Mouse (Mus musculus): ENCODE results near the gene Col7a1. TPM values are rescaled to one million over a fixed set of nuclear protein-coding genes. Genes with fewer than 3 reads are reported as not detected.
A peak's percentile ranks its signal among the peaks of the same experiment; 100 is the strongest.

The Col7a1 gene
- polyA plus RNA-seq, 1 experiment from 2014 or later = 1.3 TPM

GRCm38 (mm10) chr9:109022866-109023685, 69.7 kb downstream of the Col7a1 start:
- H3K27ac ChIP-seq (ENCODE audit: low read length) = no peak overlapping the region
- 82% methylated on average over 17 of the region's 17 CpGs for WGBS
- no peak overlapping the region for H3K9ac ChIP-seq (ENCODE audit: low read length)
- ATAC-seq (replicated peaks; ENCODE audit: extremely low read depth, insufficient read depth, low FRiP score) = no peak
- H3K9me3 ChIP-seq (replicated peaks; ENCODE audit: control insufficient read depth, low read length) = no peaks in the 10 kb centered on the region
- H3K4me1 ChIP-seq (ENCODE audit: control insufficient read depth, insufficient read depth, low read length) = peaks cover 2% of the 10 kb centered on the region; the same call in 1 of the 2 replicates
- H3K4me3 ChIP-seq (ENCODE audit: low read length) = no peak overlapping the region
- no peak overlapping the region for H3K4me2 ChIP-seq (ENCODE audit: low read depth, low read length)
- no peaks in the 10 kb centered on the region for H3K27me3 ChIP-seq (ENCODE audit: control insufficient read depth, insufficient read depth, low read length)
- no peaks in the 10 kb centered on the region for H3K36me3 ChIP-seq (ENCODE audit: control insufficient read depth, insufficient read depth)

GRCm38 (mm10) chr9:109027521-109027920, 74.1 kb downstream of the Col7a1 start:
- Histone ChIP-seq H3K4me3 (ENCODE audit: low read length) (no peak overlapping the region), H3K4me2 (ENCODE audit: low read depth, low read length) (no peak overlapping the region), H3K36me3 (ENCODE audit: control insufficient read depth, insufficient read depth) (no peaks in the 10 kb centered on the region), H3K9me3 (replicated peaks; ENCODE audit: control insufficient read depth, low read length) (no peaks in the 10 kb centered on the region), H3K27me3 (ENCODE audit: control insufficient read depth, insufficient read depth, low read length) (no peaks in the 10 kb centered on the region), H3K9ac (ENCODE audit: low read length) (no peak overlapping the region), H3K4me1 (ENCODE audit: control insufficient read depth, insufficient read depth, low read length) (peaks cover 2% of the 10 kb centered on the region; the same call in 1 of the 2 replicates), H3K27ac (ENCODE audit: low read length) (no peak overlapping the region)
- ATAC-seq (replicated peaks; ENCODE audit: extremely low read depth, insufficient read depth, low FRiP score) = peak; percentile 61; the same call in 1 of the 2 replicates
- WGBS = 61% methylated on average over 8 of the region's 8 CpGs

GRCm38 (mm10) chr9:109028421-109028820, 75.0 kb downstream of the Col7a1 start:
- ATAC-seq (replicated peaks; ENCODE audit: extremely low read depth, insufficient read depth, low FRiP score) = no peak
- no peak overlapping the region for H3K4me2 ChIP-seq (ENCODE audit: low read depth, low read length)
- peaks cover 2% of the 10 kb centered on the region; the same call in 1 of the 2 replicates for H3K4me1 ChIP-seq (ENCODE audit: control insufficient read depth, insufficient read depth, low read length)
- H3K27me3 ChIP-seq (ENCODE audit: control insufficient read depth, insufficient read depth, low read length) = no peaks in the 10 kb centered on the region
- no peaks in the 10 kb centered on the region for H3K36me3 ChIP-seq (ENCODE audit: control insufficient read depth, insufficient read depth)
- no peak overlapping the region for H3K27ac ChIP-seq (ENCODE audit: low read length)
- 82% methylated on average over 3 of the region's 3 CpGs for WGBS
- no peaks in the 10 kb centered on the region for H3K9me3 ChIP-seq (replicated peaks; ENCODE audit: control insufficient read depth, low read length)
- H3K9ac ChIP-seq (ENCODE audit: low read length) = no peak overlapping the region
- no peak overlapping the region for H3K4me3 ChIP-seq (ENCODE audit: low read length)

GRCm38 (mm10) chr9:109028919-109029318, 75.5 kb downstream of the Col7a1 start:
- no peak for ATAC-seq (replicated peaks; ENCODE audit: extremely low read depth, insufficient read depth, low FRiP score)
- peaks cover 2% of the 10 kb centered on the region; the same call in 1 of the 2 replicates for H3K4me1 ChIP-seq (ENCODE audit: control insufficient read depth, insufficient read depth, low read length)
- no peak overlapping the region for H3K9ac ChIP-seq (ENCODE audit: low read length)
- WGBS = 69% methylated on average over 5 of the region's 5 CpGs
- H3K4me2 ChIP-seq (ENCODE audit: low read depth, low read length) = no peak overlapping the region
- H3K4me3 ChIP-seq (ENCODE audit: low read length) = no peak overlapping the region
- H3K27me3 ChIP-seq (ENCODE audit: control insufficient read depth, insufficient read depth, low read length) = no peaks in the 10 kb centered on the region
- no peaks in the 10 kb centered on the region for H3K36me3 ChIP-seq (ENCODE audit: control insufficient read depth, insufficient read depth)
- no peak overlapping the region for H3K27ac ChIP-seq (ENCODE audit: low read length)
- no peaks in the 10 kb centered on the region for H3K9me3 ChIP-seq (replicated peaks; ENCODE audit: control insufficient read depth, low read length)

DNA sequence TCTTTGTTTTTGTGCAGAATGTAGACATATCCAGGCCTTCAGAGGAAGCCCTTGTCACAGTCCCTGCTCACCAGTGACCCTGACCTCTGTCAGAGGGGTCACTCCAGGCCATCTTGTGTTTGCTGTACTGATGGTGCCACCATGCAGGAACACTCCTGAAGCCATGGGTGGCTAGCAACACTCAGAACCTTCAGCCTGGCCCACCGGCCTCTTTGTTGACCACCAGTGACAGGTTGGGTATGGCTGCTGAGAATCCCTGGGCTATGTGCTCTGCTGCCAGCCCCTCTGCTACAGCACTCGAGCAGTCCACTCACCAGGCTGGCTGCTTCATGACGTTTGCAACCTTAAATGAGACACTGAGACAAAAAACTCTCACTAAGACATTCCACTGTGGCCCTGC, 76.9 kb downstream of the Col7a1 start:
- 64% methylated on average over 3 of the region's 3 CpGs for WGBS
- Histone ChIP-seq H3K4me2 (ENCODE audit: low read depth, low read length) (no peak overlapping the region), H3K9ac (ENCODE audit: low read length) (no peak overlapping the region), H3K4me1 (ENCODE audit: control insufficient read depth, insufficient read depth, low read length) (peaks cover 2% of the 10 kb centered on the region; the same call in 1 of the 2 replicates), H3K27me3 (ENCODE audit: control insufficient read depth, insufficient read depth, low read length) (no peaks in the 10 kb centered on the region), H3K4me3 (ENCODE audit: low read length) (no peak overlapping the region), H3K27ac (ENCODE audit: low read length) (no peak overlapping the region), H3K36me3 (ENCODE audit: control insufficient read depth, insufficient read depth) (no peaks in the 10 kb centered on the region), H3K9me3 (replicated peaks; ENCODE audit: control insufficient read depth, low read length) (no peaks in the 10 kb centered on the region)
- no peak for ATAC-seq (replicated peaks; ENCODE audit: extremely low read depth, insufficient read depth, low FRiP score)

DNA sequence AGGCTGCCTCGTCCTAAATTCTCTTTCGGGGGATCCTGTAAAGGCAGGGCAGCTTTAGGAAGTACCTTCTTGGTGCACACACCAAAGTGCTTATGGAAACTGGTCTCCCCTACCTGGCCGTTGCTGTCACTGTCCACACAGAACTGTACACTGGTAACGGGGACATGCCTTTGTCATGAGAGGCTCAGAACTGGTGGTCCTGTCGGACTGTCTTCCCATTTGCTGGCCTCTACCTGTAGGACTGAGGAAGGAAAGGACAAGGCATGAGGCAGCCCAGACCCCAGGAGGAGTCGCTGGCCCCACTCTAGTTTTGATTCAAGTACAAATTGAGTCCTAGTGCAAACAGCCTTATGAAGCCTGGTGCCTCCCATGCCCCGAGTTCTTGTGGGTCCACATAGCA, 77.6 kb downstream of the Col7a1 start:
- no peak overlapping the region for H3K27ac ChIP-seq (ENCODE audit: low read length)
- H3K27me3 ChIP-seq (ENCODE audit: control insufficient read depth, insufficient read depth, low read length) = no peaks in the 10 kb centered on the region
- peaks cover 2% of the 10 kb centered on the region; the same call in 1 of the 2 replicates for H3K4me1 ChIP-seq (ENCODE audit: control insufficient read depth, insufficient read depth, low read length)
- H3K36me3 ChIP-seq (ENCODE audit: control insufficient read depth, insufficient read depth) = no peaks in the 10 kb centered on the region
- no peak overlapping the region for H3K9ac ChIP-seq (ENCODE audit: low read length)
- H3K4me3 ChIP-seq (ENCODE audit: low read length) = no peak overlapping the region
- WGBS = 86% methylated on average over 7 of the region's 7 CpGs
- ATAC-seq (replicated peaks; ENCODE audit: extremely low read depth, insufficient read depth, low FRiP score) = no peak
- no peak overlapping the region for H3K4me2 ChIP-seq (ENCODE audit: low read depth, low read length)
- no peaks in the 10 kb centered on the region for H3K9me3 ChIP-seq (replicated peaks; ENCODE audit: control insufficient read depth, low read length)

DNA sequence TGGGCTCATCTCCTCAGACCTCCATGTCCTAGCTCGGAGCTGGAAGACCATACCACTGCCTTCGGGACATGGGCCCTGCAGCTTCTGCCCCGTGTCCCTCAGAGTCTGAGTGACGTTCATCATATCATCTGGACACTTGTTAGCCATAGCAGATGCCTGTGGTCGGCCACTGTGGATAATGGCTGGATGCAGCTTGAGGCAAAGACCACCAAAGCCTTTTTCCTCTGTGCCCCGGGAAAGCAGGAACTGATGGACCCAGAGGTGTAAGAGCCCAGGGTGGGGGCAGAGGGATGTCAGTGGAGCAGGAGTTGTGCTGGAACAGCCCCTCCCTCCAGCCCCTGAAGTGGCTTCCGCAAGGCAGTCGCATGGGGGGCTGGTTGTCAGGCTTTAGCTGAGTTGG, 78.3 kb downstream of the Col7a1 start:
- no peaks in the 10 kb centered on the region for H3K27me3 ChIP-seq (ENCODE audit: control insufficient read depth, insufficient read depth, low read length)
- H3K4me1 ChIP-seq (ENCODE audit: control insufficient read depth, insufficient read depth, low read length) = peaks cover 2% of the 10 kb centered on the region; the same call in 1 of the 2 replicates
- H3K36me3 ChIP-seq (ENCODE audit: control insufficient read depth, insufficient read depth) = no peaks in the 10 kb centered on the region
- no peak overlapping the region for H3K4me2 ChIP-seq (ENCODE audit: low read depth, low read length)
- no peak overlapping the region for H3K4me3 ChIP-seq (ENCODE audit: low read length)
- H3K9ac ChIP-seq (ENCODE audit: low read length) = no peak overlapping the region
- H3K9me3 ChIP-seq (replicated peaks; ENCODE audit: control insufficient read depth, low read length) = no peaks in the 10 kb centered on the region
- no peak for ATAC-seq (replicated peaks; ENCODE audit: extremely low read depth, insufficient read depth, low FRiP score)
- WGBS = 72% methylated on average over 8 of the region's 8 CpGs
- H3K27ac ChIP-seq (ENCODE audit: low read length) = no peak overlapping the region

DNA sequence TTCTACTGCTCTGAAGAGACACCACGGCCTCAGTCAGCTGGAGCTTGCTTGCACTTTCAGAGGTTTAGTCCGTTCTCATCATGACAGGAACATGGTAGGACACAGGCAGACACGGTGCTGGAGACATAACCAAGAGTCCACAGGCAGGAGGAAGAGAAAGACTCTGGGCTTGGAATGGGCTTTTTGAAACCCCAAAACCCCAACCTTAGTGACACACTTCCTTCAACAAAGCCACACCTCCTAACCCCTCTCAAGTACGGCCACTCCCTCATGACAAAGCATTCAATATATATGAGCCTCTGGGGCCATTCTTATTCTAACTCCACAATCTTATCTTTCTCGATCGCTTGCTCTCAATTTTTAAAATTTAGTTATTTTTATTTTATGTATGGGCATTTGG, 79.0 kb downstream of the Col7a1 start:
- Histone ChIP-seq H3K27me3 (ENCODE audit: control insufficient read depth, insufficient read depth, low read length) (no peaks in the 10 kb centered on the region), H3K36me3 (ENCODE audit: control insufficient read depth, insufficient read depth) (no peaks in the 10 kb centered on the region), H3K9ac (ENCODE audit: low read length) (no peak overlapping the region), H3K4me3 (ENCODE audit: low read length) (no peak overlapping the region), H3K27ac (ENCODE audit: low read length) (no peak overlapping the region), H3K4me1 (ENCODE audit: control insufficient read depth, insufficient read depth, low read length) (peaks cover 2% of the 10 kb centered on the region; the same call in 1 of the 2 replicates), H3K9me3 (replicated peaks; ENCODE audit: control insufficient read depth, low read length) (no peaks in the 10 kb centered on the region), H3K4me2 (ENCODE audit: low read depth, low read length) (no peak overlapping the region)
- WGBS = 77% methylated on average over 6 of the region's 6 CpGs
- no peak for ATAC-seq (replicated peaks; ENCODE audit: extremely low read depth, insufficient read depth, low FRiP score)

All from heart, embryonic 16.5 days (tissue).